Mouse (Mus musculus) heart, embryonic 12.5 days (tissue): ENCODE results near the gene Exoc2. TPM values are rescaled to one million over a fixed set of nuclear protein-coding genes. Genes with fewer than 3 reads are reported as not detected.

ENCODE experiments used
- ATAC-seq: fragments of 200-750 bp; cut with Nextera tagmentation; 2 replicates; pipeline ENCODE4 v1.8.0; 2017; ENCODE audit warnings: moderate TSS enrichment, moderate library complexity; ENCODE audit not compliant: insufficient number of reproducible peaks, low FRiP score
- H3K27ac ChIP-seq: fragments of 300-500 bp; sonication (generic); 2 replicates; pipeline ENCODE4 v1.5.1; 2016; ENCODE audit warnings: mild to moderate bottlenecking, moderate library complexity; ENCODE audit not compliant: poor library complexity, severe bottlenecking
- H3K27me3 ChIP-seq: fragments of 300-500 bp; sonication (generic); replicated peaks from 2 replicates; pipeline ENCODE4 v1.6.1; 2016; ENCODE audit warnings: mild to moderate bottlenecking, moderate library complexity
- H3K36me3 ChIP-seq: fragments of 300-500 bp; sonication (generic); 2 replicates; pipeline ENCODE4 v1.6.1; 2016; ENCODE audit warnings: mild to moderate bottlenecking, moderate library complexity
- H3K4me1 ChIP-seq: fragments of 300-500 bp; sonication (generic); replicated peaks from 2 replicates; pipeline ENCODE4 v1.6.1; 2016; ENCODE audit warnings: mild to moderate bottlenecking
- H3K4me2 ChIP-seq: fragments of 300-500 bp; sonication (generic); 2 replicates; pipeline ENCODE4 v1.6.1; 2016; ENCODE audit warnings: mild to moderate bottlenecking, moderate library complexity
- H3K4me3 ChIP-seq: fragments of 300-500 bp; sonication (generic); 2 replicates; pipeline ENCODE4 v1.5.1; 2016; ENCODE audit warnings: mild to moderate bottlenecking
- H3K9ac ChIP-seq: fragments of 300-500 bp; sonication (generic); 2 replicates; pipeline ENCODE4 v1.6.1; 2016; ENCODE audit warnings: mild to moderate bottlenecking, moderate library complexity
- H3K9me3 ChIP-seq: fragments of 300-500 bp; sonication (generic); replicated peaks from 2 replicates; pipeline ENCODE4 v1.6.1; 2016; ENCODE audit warnings: mild to moderate bottlenecking, moderate library complexity
- WGBS: fragments of 180-500 bp; shearing (Covaris S2); methylation state at CpG from one replicate; pipeline ENCODE4 v1.1.7; 2016; 5-methylcytosine and 5-hydroxymethylcytosine counted together
- polyA plus RNA-seq: library from polyadenylated mRNA; unstranded; fragments of >200 nt; fragmentation: Nextera tagmentation; extraction: Ambion mirVana; gene quantifications from 2 replicates; pipeline ENCODE4 v1.2.1, GENCODE M21; 2016

Exoc2 gene
- polyA plus RNA-seq, 1 experiment from 2014 or later, result 26.8 TPM

DNA sequence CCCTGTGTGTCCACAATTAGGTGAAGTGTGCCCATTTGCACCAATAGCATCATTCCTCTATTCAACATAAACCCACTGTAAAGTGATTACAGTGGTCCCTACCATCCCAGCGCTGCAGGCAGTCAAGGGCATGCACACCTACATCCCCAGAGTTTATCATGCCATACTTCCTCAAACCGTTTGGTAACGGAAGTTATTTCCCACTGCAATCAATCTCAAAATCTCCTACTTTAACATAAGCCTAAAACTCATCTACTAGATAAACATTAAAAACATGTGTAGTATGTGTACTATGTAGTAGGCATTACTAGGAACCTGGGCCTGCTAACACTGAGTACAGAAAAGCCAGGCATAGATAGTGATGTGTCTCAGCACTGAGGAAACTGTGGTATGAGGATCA, 2.8 kb downstream of the Exoc2 start:
- H3K4me2 ChIP-seq, result no peak overlapping the region
- no peaks in the 10 kb centered on the region for H3K36me3 ChIP-seq
- H3K4me3 ChIP-seq, result no peak overlapping the region
- no peak overlapping the region for H3K9ac ChIP-seq
- H3K27ac ChIP-seq, result no peak overlapping the region
- H3K9me3 ChIP-seq, result no peaks in the 10 kb centered on the region
- no peak for ATAC-seq
- H3K4me1 ChIP-seq, result peaks cover 34% of the 10 kb centered on the region
- WGBS, result 68% methylated on average over 3 of the region's 3 CpGs
- H3K27me3 ChIP-seq, result no peaks in the 10 kb centered on the region

DNA sequence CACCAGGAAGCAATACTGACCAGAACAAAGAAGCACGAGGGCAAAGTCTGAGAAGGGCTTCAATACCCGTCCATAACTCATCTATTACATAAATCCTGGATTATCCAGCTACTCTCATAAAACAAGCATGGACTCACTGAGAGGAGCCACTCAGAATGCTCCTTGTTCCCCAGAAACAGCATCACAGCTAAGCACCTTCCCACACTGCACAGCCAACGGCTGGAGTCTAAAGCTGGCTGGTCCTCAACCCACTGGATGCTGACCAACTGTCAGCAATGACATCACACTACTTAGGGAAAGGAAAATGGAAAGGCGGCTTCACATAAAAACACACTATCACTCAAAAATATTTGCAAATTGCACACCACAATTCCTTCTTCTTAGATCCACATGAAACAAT, 5.6 kb downstream of the Exoc2 start:
- WGBS, result 68% methylated on average over 4 of the region's 4 CpGs
- Histone ChIP-seq H3K4me1 (peaks cover 32% of the 10 kb centered on the region), H3K4me3 (no peak overlapping the region), H3K9me3 (no peaks in the 10 kb centered on the region), H3K27me3 (no peaks in the 10 kb centered on the region), H3K27ac (no peak overlapping the region), H3K9ac (no peak overlapping the region), H3K4me2 (no peak overlapping the region), H3K36me3 (no peaks in the 10 kb centered on the region)
- ATAC-seq, result no peak

DNA sequence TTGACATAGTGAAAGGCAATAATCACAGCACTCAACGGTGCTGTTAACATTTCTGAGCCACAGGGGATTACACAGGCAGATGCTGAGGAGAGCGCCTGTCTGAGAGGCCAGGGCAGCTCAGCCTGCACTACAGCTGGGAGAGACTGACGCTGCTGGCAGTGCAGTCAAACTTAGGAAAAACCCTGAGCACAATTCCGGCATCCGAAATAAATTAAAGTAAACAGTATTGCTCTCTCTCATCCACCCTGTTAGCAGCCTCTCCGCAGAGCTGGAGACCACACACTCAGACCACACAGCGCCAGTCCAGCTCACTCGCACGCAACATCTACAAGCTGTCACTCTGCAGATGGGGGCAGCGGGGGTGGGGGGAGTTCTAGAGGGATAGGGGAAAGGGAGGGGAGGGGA, 7.4 kb downstream of the Exoc2 start:
- 13% methylated on average over 10 of the region's 10 CpGs for WGBS
- H3K4me3 ChIP-seq, result no peak overlapping the region

DNA sequence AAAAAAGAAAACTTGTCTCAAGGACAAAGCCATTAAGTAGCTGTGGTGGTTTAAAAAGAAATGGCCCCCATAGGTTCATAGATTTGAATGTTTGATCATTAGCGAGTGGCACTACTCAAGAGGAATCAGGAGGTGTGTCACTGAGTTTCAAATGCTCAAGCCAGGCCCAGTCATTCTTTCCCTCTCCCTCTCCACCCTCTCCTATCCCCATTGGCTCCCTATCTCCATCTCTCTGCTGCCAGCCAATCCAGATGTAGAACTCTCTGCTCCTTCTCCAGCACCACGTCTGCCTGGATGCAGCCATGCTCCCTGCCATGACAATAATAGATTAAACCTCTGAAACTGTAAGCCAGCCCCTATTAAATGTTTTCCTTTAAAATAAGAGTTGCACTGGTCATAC, 12.0 kb downstream of the Exoc2 start:
- Histone ChIP-seq H3K4me1 (peaks cover 11% of the 10 kb centered on the region), H3K27ac (no peak overlapping the region), H3K9me3 (no peaks in the 10 kb centered on the region), H3K36me3 (peaks cover 6% of the 10 kb centered on the region; the same call in 1 of the 2 replicates), H3K4me3 (no peak overlapping the region), H3K4me2 (no peak overlapping the region), H3K9ac (no peak overlapping the region), H3K27me3 (no peaks in the 10 kb centered on the region)
- 72% methylated on average over 2 of the region's 2 CpGs for WGBS
- no peak for ATAC-seq

More for the DNA sequence above, 7.4 kb downstream of the Exoc2 start:
- no peak for ATAC-seq
- peak overlapping the region; percentile 56 for H3K4me2 ChIP-seq
- no peaks in the 10 kb centered on the region for H3K36me3 ChIP-seq
- no peak overlapping the region for H3K27ac ChIP-seq
- H3K9ac ChIP-seq, result peak overlapping the region; percentile 32; the same call in 1 of the 2 replicates
- no peaks in the 10 kb centered on the region for H3K9me3 ChIP-seq
- peaks cover 28% of the 10 kb centered on the region for H3K4me1 ChIP-seq
- H3K27me3 ChIP-seq, result no peaks in the 10 kb centered on the region

DNA sequence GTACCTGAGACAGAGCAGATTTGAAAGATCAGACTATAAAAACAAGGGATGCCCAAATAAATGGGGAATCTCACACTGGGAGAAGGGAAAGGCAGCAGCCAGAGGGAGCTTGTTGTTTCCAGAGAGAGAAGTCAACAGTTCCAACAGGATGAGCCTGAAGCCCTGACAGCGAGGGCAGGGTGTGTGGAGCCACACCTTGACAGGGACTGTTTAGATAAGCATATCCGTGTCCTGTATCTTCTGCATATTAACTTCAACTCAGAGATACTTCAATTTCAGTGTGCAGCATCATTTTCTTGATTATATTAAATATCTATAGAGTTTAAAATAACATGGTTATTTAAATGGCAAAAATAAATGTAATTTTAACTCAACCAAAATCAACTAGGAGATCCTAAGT, 13.2 kb downstream of the Exoc2 start:
- peaks cover 6% of the 10 kb centered on the region; the same call in 1 of the 2 replicates for H3K36me3 ChIP-seq
- no peaks in the 10 kb centered on the region for H3K9me3 ChIP-seq
- H3K4me1 ChIP-seq, result 0 out of 2 replicates have a peak, but pooled peaks cover 4% of the 10 kb centered on the region
- no peak overlapping the region for H3K9ac ChIP-seq
- no peaks in the 10 kb centered on the region for H3K27me3 ChIP-seq
- no peak overlapping the region for H3K4me3 ChIP-seq
- 59% methylated on average over 2 of the region's 2 CpGs for WGBS
- ATAC-seq, result no peak
- no peak overlapping the region for H3K27ac ChIP-seq
- H3K4me2 ChIP-seq, result no peak overlapping the region

DNA sequence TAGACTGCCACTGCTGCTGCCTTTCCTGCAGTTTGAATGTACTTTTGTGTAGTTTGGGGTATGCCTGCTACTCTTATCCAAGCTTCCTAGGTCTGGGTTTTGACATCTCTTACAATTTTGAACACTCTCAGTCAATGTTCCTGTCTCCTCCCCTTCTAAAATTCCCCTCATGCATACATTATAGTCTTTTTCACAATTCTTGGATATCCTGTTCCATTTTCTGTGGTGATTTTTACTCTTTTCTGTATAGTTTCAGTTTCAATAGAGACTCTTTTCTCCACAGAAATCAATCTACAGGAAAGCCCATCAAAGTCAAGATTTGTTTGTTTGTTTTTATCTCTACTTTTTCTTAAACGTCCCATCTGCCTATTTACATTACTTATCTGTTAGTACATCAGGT, 20.3 kb downstream of the Exoc2 start:
- ATAC-seq, result no peak
- no peak overlapping the region for H3K4me3 ChIP-seq
- H3K27me3 ChIP-seq, result no peaks in the 10 kb centered on the region
- WGBS, result 46% methylated on average over 1 of the region's 1 CpGs
- no peak overlapping the region for H3K9ac ChIP-seq
- H3K4me1 ChIP-seq, result no peaks in the 10 kb centered on the region
- no peaks in the 10 kb centered on the region; the same call in 1 of the 2 replicates for H3K9me3 ChIP-seq
- no peak overlapping the region for H3K27ac ChIP-seq
- H3K36me3 ChIP-seq, result no peaks in the 10 kb centered on the region
- no peak overlapping the region for H3K4me2 ChIP-seq

DNA sequence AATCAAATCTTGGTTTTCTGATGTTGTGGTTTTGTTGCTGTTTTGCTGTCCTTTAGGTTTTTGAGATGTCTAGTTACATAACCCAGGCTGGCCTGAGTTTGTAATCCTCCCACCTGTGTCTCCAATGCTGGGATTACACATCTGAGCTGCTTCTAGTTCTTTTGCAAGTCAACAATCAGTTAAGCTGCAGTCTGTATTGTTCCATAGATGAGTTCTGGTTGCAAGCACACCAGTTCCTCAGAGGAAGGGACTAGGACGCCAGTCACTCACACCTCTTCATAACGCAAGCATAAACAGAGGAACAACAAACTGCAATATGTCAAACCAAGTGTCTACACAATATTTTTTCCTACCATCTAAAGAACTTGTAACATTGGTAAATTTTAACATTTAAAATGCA, 21.8 kb downstream of the Exoc2 start:
- WGBS, result 90% methylated on average over 2 of the region's 2 CpGs
- Histone ChIP-seq H3K9ac (no peak overlapping the region), H3K27me3 (no peaks in the 10 kb centered on the region), H3K36me3 (no peaks in the 10 kb centered on the region), H3K27ac (no peak overlapping the region), H3K4me1 (peaks cover 7% of the 10 kb centered on the region), H3K4me2 (no peak overlapping the region), H3K9me3 (no peaks in the 10 kb centered on the region; the same call in 1 of the 2 replicates), H3K4me3 (no peak overlapping the region)
- ATAC-seq, result no peak

DNA sequence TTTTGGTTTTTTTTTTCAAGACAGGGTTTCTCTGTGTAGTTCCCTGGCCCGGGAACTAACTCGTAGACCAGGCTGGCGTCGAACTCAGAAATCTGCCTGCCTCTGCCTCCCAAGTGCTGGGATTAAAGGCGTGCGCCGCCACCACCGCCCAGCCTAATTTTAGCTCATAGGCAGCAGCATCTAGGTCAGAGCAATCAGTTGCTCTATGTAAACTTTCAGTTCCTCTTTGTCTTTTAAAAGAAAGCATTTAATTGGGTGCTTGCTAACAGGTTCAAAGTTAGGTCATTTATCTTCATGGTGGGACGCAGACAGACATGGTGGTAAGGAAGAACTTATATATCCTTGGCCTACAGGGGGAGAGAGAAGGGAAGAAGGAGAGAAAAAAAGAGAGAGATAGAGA, 24.7 kb downstream of the Exoc2 start:
- H3K4me1 ChIP-seq, result peaks cover 17% of the 10 kb centered on the region
- no peak for ATAC-seq
- H3K9me3 ChIP-seq, result no peaks in the 10 kb centered on the region
- no peak overlapping the region for H3K9ac ChIP-seq
- no peak overlapping the region for H3K4me3 ChIP-seq
- no peaks in the 10 kb centered on the region for H3K27me3 ChIP-seq
- no peak overlapping the region for H3K27ac ChIP-seq
- no peak overlapping the region for H3K4me2 ChIP-seq
- H3K36me3 ChIP-seq, result no peaks in the 10 kb centered on the region
- 93% methylated on average over 9 of the region's 9 CpGs for WGBS

DNA sequence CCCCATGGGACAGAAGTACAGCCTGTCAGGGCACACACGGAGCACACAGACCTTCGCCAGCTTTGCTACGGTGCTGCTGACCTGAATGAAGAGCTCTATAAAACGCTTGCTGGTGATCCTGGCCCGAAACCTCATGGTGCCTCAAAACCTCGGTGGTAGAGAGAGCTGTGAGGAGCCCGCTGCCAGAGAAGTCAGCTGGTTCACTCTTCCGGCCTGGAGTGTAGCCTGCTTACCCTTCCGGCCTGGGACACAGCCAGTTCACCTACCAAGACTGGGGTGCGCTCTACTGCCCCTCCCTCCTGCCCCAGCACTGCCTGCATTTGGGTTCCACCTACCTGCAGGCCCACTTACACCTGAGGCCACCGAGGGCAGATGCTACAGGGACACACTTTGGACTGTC, 26.4 kb downstream of the Exoc2 start, which contains the start of gene Hus1b:
Hus1b (minus strand) TSS at position 220 of the 400 bp plus-strand sequence.
- H3K27ac ChIP-seq, result no peak within 1 kb of the TSS
- H3K27me3 ChIP-seq, result no peaks in the 10 kb centered on the region
- H3K9me3 ChIP-seq, result no peaks in the 10 kb centered on the region
- ATAC-seq, result no peak
- no peaks in the 10 kb centered on the region for H3K36me3 ChIP-seq
- H3K4me3 ChIP-seq, result no peak within 1 kb of the TSS
- WGBS, result 85% methylated on average over 11 of the region's 11 CpGs
- no peak within 1 kb of the TSS for H3K9ac ChIP-seq
- no peak within 1 kb of the TSS for H3K4me2 ChIP-seq
- peaks cover 17% of the 10 kb centered on the region for H3K4me1 ChIP-seq

DNA sequence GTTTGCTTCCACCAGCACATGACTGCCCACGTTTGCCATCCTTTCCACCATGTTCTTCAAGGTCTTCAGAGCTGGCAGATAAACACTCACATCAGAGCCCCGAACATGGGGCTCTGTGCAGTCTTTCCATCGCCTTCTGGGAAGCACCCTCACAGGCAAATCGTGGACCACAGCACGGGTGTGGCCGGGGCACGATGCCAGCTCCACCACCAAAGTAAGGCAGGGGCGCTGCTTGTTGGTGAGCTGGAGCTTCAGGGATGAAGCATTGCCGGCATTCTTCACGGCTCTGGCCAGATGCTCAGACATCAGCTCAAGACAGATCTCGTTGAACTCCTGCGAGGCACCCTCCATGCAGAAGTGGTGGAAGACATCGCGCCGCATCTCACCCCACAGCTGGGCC, 26.8 kb downstream of the Exoc2 start:
- Histone ChIP-seq H3K4me2 (no peak overlapping the region), H3K4me3 (no peak overlapping the region), H3K36me3 (no peaks in the 10 kb centered on the region), H3K27ac (no peak overlapping the region), H3K4me1 (peaks cover 17% of the 10 kb centered on the region), H3K27me3 (no peaks in the 10 kb centered on the region), H3K9me3 (no peaks in the 10 kb centered on the region), H3K9ac (no peak overlapping the region)
- no peak for ATAC-seq
- WGBS, result 87% methylated on average over 15 of the region's 15 CpGs

DNA sequence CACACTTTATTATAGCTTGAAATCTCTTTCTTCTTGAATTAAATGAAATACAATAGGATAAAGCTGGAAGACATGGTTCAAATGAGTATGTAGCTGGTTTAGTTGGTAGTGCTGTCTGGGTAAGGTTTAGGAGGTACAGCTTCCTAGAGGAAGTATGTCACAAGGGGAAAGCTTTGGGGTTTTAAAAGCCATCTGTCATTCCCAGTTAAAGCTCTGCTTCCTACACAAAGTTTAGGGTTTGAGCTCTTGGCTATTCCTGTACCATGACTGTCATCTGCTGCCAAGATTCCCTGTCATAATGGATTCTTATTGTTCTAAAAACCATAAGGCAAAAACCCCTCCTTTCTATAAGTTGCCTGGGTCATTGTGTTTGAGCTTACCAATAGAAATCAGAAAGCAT, 28.1 kb downstream of the Exoc2 start:
- Histone ChIP-seq H3K4me2 (no peak overlapping the region), H3K9ac (no peak overlapping the region), H3K27ac (no peak overlapping the region), H3K4me1 (peaks cover 17% of the 10 kb centered on the region), H3K9me3 (no peaks in the 10 kb centered on the region), H3K27me3 (no peaks in the 10 kb centered on the region), H3K4me3 (no peak overlapping the region), H3K36me3 (no peaks in the 10 kb centered on the region)
- ATAC-seq, result no peak

DNA sequence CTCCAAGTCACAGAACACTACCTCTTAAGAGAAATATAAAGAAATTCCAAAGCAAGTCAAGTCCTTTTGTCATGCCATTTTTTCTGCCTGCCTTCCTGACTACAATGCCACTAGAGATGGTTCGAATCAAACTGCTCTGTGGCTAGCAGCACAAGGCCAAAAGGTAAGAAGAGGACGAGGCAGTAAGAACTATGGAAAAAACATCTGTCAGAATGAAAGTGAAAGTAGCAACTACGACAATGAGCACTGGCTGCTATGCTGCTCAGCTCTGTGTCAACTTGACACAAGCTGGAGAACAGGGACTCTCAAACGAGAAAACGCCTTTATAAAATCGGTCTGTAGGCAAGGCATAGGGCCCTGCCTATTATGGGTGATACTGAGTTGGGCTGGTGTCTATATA, 40.9 kb downstream of the Exoc2 start:
- H3K4me1 ChIP-seq, result 0 out of 2 replicates have a peak, but pooled peaks cover 7% of the 10 kb centered on the region
- 84% methylated on average over 6 of the region's 6 CpGs for WGBS
- H3K4me3 ChIP-seq, result no peak overlapping the region
- H3K27me3 ChIP-seq, result no peaks in the 10 kb centered on the region
- H3K4me2 ChIP-seq, result no peak overlapping the region
- no peak for ATAC-seq
- no peaks in the 10 kb centered on the region for H3K9me3 ChIP-seq
- H3K9ac ChIP-seq, result no peak overlapping the region
- no peak overlapping the region for H3K27ac ChIP-seq
- H3K36me3 ChIP-seq, result peaks cover 7% of the 10 kb centered on the region; the same call in 1 of the 2 replicates
